Mouse (Mus musculus) testis, adult 2 months (tissue): ENCODE measurements around the gene Banp. TPM values are rescaled to one million over a fixed set of nuclear protein-coding genes. Genes with fewer than 3 reads are reported as not detected.
A peak's percentile ranks its signal among the peaks of the same experiment; 100 is the strongest.

ENCODE experiments used
- H3K27ac ChIP-seq: fragments of 200-500 bp; 2 replicates; pipeline ENCODE4 v1.5.1; 2012; ENCODE audit warnings: low read depth, low read length; ENCODE audit not compliant: control insufficient read depth, insufficient read depth
- H3K27me3 ChIP-seq: fragments of 200-500 bp; 2 replicates; pipeline ENCODE4 v1.6.1; 2012; ENCODE audit warnings: mild to moderate bottlenecking, low read length, moderate library complexity; ENCODE audit not compliant: control insufficient read depth, insufficient read depth
- H3K36me3 ChIP-seq: fragments of 200-500 bp; 2 replicates; pipeline ENCODE4 v1.6.1; 2012; ENCODE audit warnings: mild to moderate bottlenecking, low read length; ENCODE audit not compliant: control insufficient read depth, insufficient read depth
- H3K4me1 ChIP-seq: fragments of 200-500 bp; 2 replicates; pipeline ENCODE4 v1.6.1; 2012; ENCODE audit warnings: low read length; ENCODE audit not compliant: control insufficient read depth, insufficient read depth
- H3K4me3 ChIP-seq: fragments of 200-500 bp; 2 replicates; pipeline ENCODE4 v1.5.1; 2012; ENCODE audit warnings: low read depth, mild to moderate bottlenecking, low read length, moderate library complexity, mixed read lengths; ENCODE audit not compliant: control insufficient read depth
- CTCF ChIP-seq: fragments of 200-500 bp; IDR thresholded peaks from 2 replicates; pipeline ENCODE4 v1.5.1; 2012; ENCODE audit warnings: low read depth, mild to moderate bottlenecking, inconsistent platforms, low read length, moderate library complexity; ENCODE audit not compliant: control insufficient read depth, insufficient read depth, insufficient replicate concordance
- POLR2A ChIP-seq: fragments of 200-500 bp; IDR thresholded peaks from 2 replicates; pipeline ENCODE4 v1.6.1; 2012; ENCODE audit warnings: low read depth, mild to moderate bottlenecking, inconsistent platforms, low read length, moderate library complexity; ENCODE audit not compliant: control insufficient read depth
- polyA plus RNA-seq: library from polyadenylated mRNA; depleted of rRNA; stranded (reverse); fragments of >200 nt; gene quantifications from 2 replicates; pipeline ENCODE4 v1.2.3, GENCODE M21; 2012

Banp gene
- polyA plus RNA-seq, 1 experiment: 15.6 TPM

GRCm38 (mm10) chr8:121935341-121936294 is 13.9 kb upstream of the Banp start:
- H3K27ac ChIP-seq: no peak overlapping the region
- no peaks in the 10 kb centered on the region for H3K36me3 ChIP-seq
- H3K4me1 ChIP-seq: peaks cover 8% of the 10 kb centered on the region
- H3K27me3 ChIP-seq: no peaks in the 10 kb centered on the region
- H3K4me3 ChIP-seq: no peak overlapping the region
- TF ChIP-seq CTCF (peak; percentile 43; the same call in 1 of the 2 replicates), POLR2A (no peak)

GRCm38 (mm10) chr8:121936391-121936790 is 13.2 kb upstream of the Banp start:
- Histone ChIP-seq H3K36me3 (no peaks in the 10 kb centered on the region), H3K4me1 (peaks cover 8% of the 10 kb centered on the region), H3K27me3 (no peaks in the 10 kb centered on the region), H3K4me3 (no peak overlapping the region), H3K27ac (no peak overlapping the region)
- TF ChIP-seq CTCF: no peak
- no peak for TF ChIP-seq POLR2A

- H3K27ac ChIP-seq: no peak overlapping the region
- TF ChIP-seq CTCF (no peak), POLR2A (no peak)
These were observed 10.8 kb upstream of the Banp start for GRCm38 (mm10) chr8:121938732-121939131.

GRCm38 (mm10) chr8:121943057-121943540 is 6.5 kb upstream of the Banp start:
- Histone ChIP-seq H3K4me1 (peaks cover 13% of the 10 kb centered on the region), H3K27ac (no peak overlapping the region), H3K36me3 (no peaks in the 10 kb centered on the region), H3K27me3 (no peaks in the 10 kb centered on the region), H3K4me3 (no peak overlapping the region)
- no peak for TF ChIP-seq CTCF
- TF ChIP-seq POLR2A: no peak

More at GRCm38 (mm10) chr8:121938732-121939131, 10.8 kb upstream of the Banp start:
- Histone ChIP-seq H3K4me3 (no peak overlapping the region), H3K27me3 (no peaks in the 10 kb centered on the region), H3K4me1 (peaks cover 6% of the 10 kb centered on the region), H3K36me3 (no peaks in the 10 kb centered on the region)

GRCm38 (mm10) chr8:121943716-121944115 is 5.8 kb upstream of the Banp start:
- Histone ChIP-seq H3K36me3 (no peaks in the 10 kb centered on the region), H3K4me3 (no peak overlapping the region), H3K27me3 (no peaks in the 10 kb centered on the region), H3K27ac (no peak overlapping the region), H3K4me1 (peaks cover 19% of the 10 kb centered on the region)
- TF ChIP-seq CTCF: no peak
- TF ChIP-seq POLR2A: no peak

- H3K4me1 ChIP-seq: peaks cover 24% of the 10 kb centered on the region
- H3K4me3 ChIP-seq: no peak within 1 kb of the TSS
- no peaks in the 10 kb centered on the region for H3K36me3 ChIP-seq
- no peak within 1 kb of the TSS for H3K27ac ChIP-seq
- TF ChIP-seq POLR2A (no peak), CTCF (no peak)
- H3K27me3 ChIP-seq: no peaks in the 10 kb centered on the region
These were observed 4.7 kb upstream of the Banp start, which contains the start of gene Car5a for GRCm38 (mm10) chr8:121944831-121945230. Gene Car5a, minus strand, starts transcription at chr8:121944904.

GRCm38 (mm10) chr8:121946351-121946750 is 3.2 kb upstream of the Banp start:
- Histone ChIP-seq H3K4me1 (peaks cover 24% of the 10 kb centered on the region), H3K27ac (no peak overlapping the region)
- TF ChIP-seq POLR2A: no peak
- no peak for TF ChIP-seq CTCF

More at GRCm38 (mm10) chr8:121946351-121946750, 3.2 kb upstream of the Banp start:
- Histone ChIP-seq H3K36me3 (no peaks in the 10 kb centered on the region), H3K27me3 (no peaks in the 10 kb centered on the region), H3K4me3 (no peak overlapping the region)
